Mouse (Mus musculus): ENCODE measurements around the gene Cep170b.
A peak's percentile ranks its signal among the peaks of the same experiment; 100 is the strongest.

Cep170b gene

GRCm38 (mm10) chr12:112720216-112720615, at the start of gene Cep170b:
TSS of gene Cep170b (plus strand) at chr12:112720455.
- no peak for DNase-seq (ENCODE audit: low read depth)

- DNase-seq (ENCODE audit: low read depth): no peak
Measured at GRCm38 (mm10) chr12:112670718-112671393, 49.4 kb upstream of the Cep170b start.

- no peak for DNase-seq (ENCODE audit: low read depth)
Measured at GRCm38 (mm10) chr12:112671891-112672290, 48.4 kb upstream of the Cep170b start.

GRCm38 (mm10) chr12:112672744-112673575, 47.3 kb upstream of the Cep170b start:
- no peak for DNase-seq (ENCODE audit: low read depth)

GRCm38 (mm10) chr12:112673576-112674091, 46.6 kb upstream of the Cep170b start:
- DNase-seq (ENCODE audit: low read depth): no peak

- peak; percentile 56 for DNase-seq (ENCODE audit: low read depth)
Measured at GRCm38 (mm10) chr12:112674132-112675011, 45.9 kb upstream of the Cep170b start, which contains the start of gene Akt1. TSS of gene Akt1 (minus strand) at chr12:112674884.

- peak; percentile 94 for DNase-seq (ENCODE audit: low read depth)
Measured at GRCm38 (mm10) chr12:112675245-112676035, 44.8 kb upstream of the Cep170b start.

- no peak for DNase-seq (ENCODE audit: low read depth)
Measured at GRCm38 (mm10) chr12:112677076-112677475, 43.2 kb upstream of the Cep170b start.

- no peak for DNase-seq (ENCODE audit: low read depth)
Measured at GRCm38 (mm10) chr12:112677943-112678554, 42.2 kb upstream of the Cep170b start.

GRCm38 (mm10) chr12:112678555-112679026, 41.7 kb upstream of the Cep170b start, which contains the start of gene Zbtb42:
TSS of gene Zbtb42 (plus strand) at chr12:112678828.
- DNase-seq (ENCODE audit: low read depth): no peak

GRCm38 (mm10) chr12:112679027-112679996, 40.9 kb upstream of the Cep170b start:
- DNase-seq (ENCODE audit: low read depth): no peak

- no peak for DNase-seq (ENCODE audit: low read depth)
Measured at GRCm38 (mm10) chr12:112683351-112683750, 36.9 kb upstream of the Cep170b start.

GRCm38 (mm10) chr12:112688458-112688857, 31.8 kb upstream of the Cep170b start:
- DNase-seq (ENCODE audit: low read depth): no peak

GRCm38 (mm10) chr12:112693185-112694126, 26.8 kb upstream of the Cep170b start:
- peak; percentile 86 for DNase-seq (ENCODE audit: low read depth)

- DNase-seq (ENCODE audit: low read depth): no peak
Measured at GRCm38 (mm10) chr12:112694127-112694475, 26.2 kb upstream of the Cep170b start.

- DNase-seq (ENCODE audit: low read depth): no peak
Measured at GRCm38 (mm10) chr12:112696806-112697425, 23.3 kb upstream of the Cep170b start.

GRCm38 (mm10) chr12:112700522-112700921, 19.7 kb upstream of the Cep170b start:
- no peak for DNase-seq (ENCODE audit: low read depth)
